Mouse (Mus musculus): ENCODE data around the gene Ercc1.

DNA sequence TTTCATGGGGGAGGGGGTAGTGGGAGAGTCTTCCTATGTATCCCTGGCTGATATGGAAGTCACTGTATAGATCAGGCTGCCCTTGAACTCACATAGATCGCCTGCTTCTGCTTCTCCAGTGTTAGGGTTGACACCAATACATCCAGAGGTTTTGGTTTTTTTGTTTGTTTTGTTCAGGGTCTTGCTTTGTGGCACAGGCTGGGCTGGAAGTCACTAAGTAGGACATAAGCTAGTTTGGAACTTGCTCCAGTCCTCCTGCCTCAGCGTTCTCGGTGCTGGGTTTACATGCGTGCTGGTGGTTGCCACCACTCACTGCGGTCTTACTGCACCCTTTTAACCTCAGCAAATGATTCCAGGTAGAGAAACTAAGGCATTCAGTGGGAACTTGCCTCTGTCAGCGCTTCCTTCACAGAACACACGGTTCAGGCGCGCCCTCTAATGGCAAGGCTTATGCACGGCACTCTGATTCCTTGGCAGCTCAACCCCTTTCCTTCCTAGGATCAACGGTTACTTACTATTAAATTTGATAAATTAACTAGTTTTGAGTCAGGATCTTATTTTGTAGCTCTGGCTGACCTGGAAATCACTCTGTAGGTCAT lies 1.3 kb upstream of the Ercc1 start:
- peak; percentile 94 for TF ChIP-seq CTCF (IDR thresholded peaks at IDR 0.05; ENCODE audit: low read depth)
- TF ChIP-seq EP300 (optimal IDR thresholded peaks at IDR 0.05): no peak

All from stomach, postnatal 0 days (tissue).